Mouse (Mus musculus) ES-E14 (cell line): ENCODE data around the gene Vmn2r90.
"Not testable (repeated sequence)": the region's sequence is repeated elsewhere in the genome, so short reads cannot be mapped to it uniquely, and the experiment has no call there.

ENCODE experiments used
- CHD2 ChIP-seq: IDR thresholded peaks from 2 replicates; pipeline ENCODE4 v1.6.1; 2014; ENCODE audit warnings: mild to moderate bottlenecking, low read depth, low read length, inconsistent platforms
- HCFC1 ChIP-seq: IDR thresholded peaks from 2 replicates; pipeline ENCODE4 v1.6.1; 2012; ENCODE audit warnings: low read length, inconsistent platforms, borderline replicate concordance; ENCODE audit not compliant: insufficient read depth
- MAFK ChIP-seq: IDR thresholded peaks from 2 replicates; pipeline ENCODE4 v1.6.1; 2014; ENCODE audit warnings: mild to moderate bottlenecking, low read depth, low read length, inconsistent platforms; ENCODE audit not compliant: insufficient read depth
- ZC3H11A ChIP-seq: IDR thresholded peaks from 2 replicates; pipeline ENCODE4 v1.6.1; 2012; ENCODE audit warnings: low read depth, mild to moderate bottlenecking, inconsistent platforms, low read length, borderline replicate concordance
- ZNF384 ChIP-seq: IDR thresholded peaks from 2 replicates; pipeline ENCODE4 v1.6.1; 2012; ENCODE audit warnings: low read depth, low read length, inconsistent platforms

DNA sequence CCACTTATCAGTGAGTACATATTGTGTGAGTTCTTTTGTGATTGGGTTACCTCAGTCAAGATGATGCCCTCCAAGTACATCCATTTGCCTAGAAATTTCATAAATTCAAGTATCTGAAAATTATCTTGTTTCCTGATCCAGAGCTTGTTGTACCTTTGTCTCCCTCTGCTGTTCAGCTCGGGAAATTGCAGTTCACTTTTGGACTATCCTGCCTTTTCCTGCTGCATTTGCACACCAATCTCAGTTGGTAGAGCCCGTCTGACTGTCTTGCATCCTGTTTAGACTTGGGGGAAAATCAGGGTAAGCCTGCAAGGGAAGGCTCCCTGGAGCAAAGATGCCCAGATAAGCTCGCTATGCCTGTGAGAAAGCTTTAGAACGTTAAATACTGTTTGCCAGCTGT lies 45.8 kb downstream of the Vmn2r90 start:
- not testable (repeated sequence) for TF ChIP-seq MAFK, CHD2, ZNF384, HCFC1
- TF ChIP-seq ZC3H11A = peak; percentile 81
